Mouse (Mus musculus): ENCODE measurements around the gene Saa1. TPM values are rescaled to one million over a fixed set of nuclear protein-coding genes. Genes with fewer than 3 reads are reported as not detected.
A peak's percentile ranks its signal among the peaks of the same experiment; 100 is the strongest.
"Not testable (repeated sequence)": the region's sequence is repeated elsewhere in the genome, so short reads cannot be mapped to it uniquely, and the experiment has no call there.

Saa1 gene
- polyA plus RNA-seq, 1 experiment = not detected

DNA sequence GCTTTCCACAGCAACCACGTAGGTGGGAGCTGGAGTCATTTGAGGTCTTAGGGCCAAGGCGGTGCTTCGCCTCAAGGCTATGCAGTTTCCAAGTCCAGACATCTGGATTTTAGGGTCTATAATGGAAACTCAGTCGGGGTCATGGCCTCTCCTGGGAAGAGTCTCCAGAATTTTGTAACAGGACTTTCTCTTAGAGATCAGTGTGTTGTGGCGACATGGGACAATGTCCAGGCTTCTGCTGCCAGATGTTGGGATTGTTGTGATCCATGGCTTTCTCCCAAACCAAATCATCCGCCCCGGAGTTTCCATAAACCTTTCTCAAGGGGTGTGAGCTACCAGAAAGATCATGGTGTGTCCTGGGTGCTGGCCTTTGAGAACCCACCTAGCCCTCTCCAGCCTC lies 3.6 kb upstream of the Saa1 start:
- Histone ChIP-seq H3K36me3 (ENCODE audit: control insufficient read depth, insufficient read depth) (no peaks in the 10 kb centered on the region), H3ac (ENCODE audit: control insufficient read depth, insufficient read length) (no peak overlapping the region), H3K27me3 (ENCODE audit: control insufficient read depth, insufficient read depth, insufficient read length) (no peaks in the 10 kb centered on the region), H3K79me2 (ENCODE audit: control insufficient read depth, insufficient read depth) (no peaks in the 10 kb centered on the region), H3K4me3 (no peak overlapping the region), H3K4me2 (ENCODE audit: low read depth) (no peak overlapping the region)
- no peak for TF ChIP-seq TCF3 (IDR thresholded peaks at IDR 0.05; ENCODE audit: insufficient read length, low read depth)

DNA sequence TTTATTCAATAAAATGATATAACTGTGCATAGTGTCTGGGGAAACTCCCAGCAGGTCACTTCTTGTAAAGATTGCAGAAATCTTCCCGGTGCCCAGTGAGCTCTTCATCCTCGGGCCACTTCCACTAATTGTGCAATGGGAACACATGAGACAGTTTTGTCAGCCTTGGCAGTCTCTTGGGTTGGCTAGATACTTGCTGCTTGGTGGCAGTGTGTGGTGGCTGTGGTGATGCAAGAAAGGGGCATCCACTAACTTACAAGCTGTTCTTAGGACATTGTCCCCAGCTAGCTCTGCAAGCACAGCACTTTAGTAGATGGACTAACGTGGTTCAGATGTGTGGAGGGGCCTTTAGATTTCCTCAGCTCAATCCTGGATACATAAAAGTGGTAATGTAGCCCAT lies 3.0 kb upstream of the Saa1 start:
- H3K4me3 ChIP-seq = no peak overlapping the region
- H3K79me2 ChIP-seq (ENCODE audit: control insufficient read depth, insufficient read depth) = no peaks in the 10 kb centered on the region
- TF ChIP-seq POLR2AphosphoS2 (IDR thresholded peaks at IDR 0.05; ENCODE audit: insufficient read length, low read depth) = no peak
- no peak for TF ChIP-seq REST (IDR thresholded peaks at IDR 0.05; ENCODE audit: insufficient read depth, insufficient read length)
- TF ChIP-seq E2F4 (IDR thresholded peaks at IDR 0.05; ENCODE audit: insufficient read depth) = no peak
- no peak for TF ChIP-seq MAX (IDR thresholded peaks at IDR 0.05; ENCODE audit: low read depth)
- TF ChIP-seq USF1 (IDR thresholded peaks at IDR 0.05; ENCODE audit: low read depth) = no peak
- no peak for TF ChIP-seq TCF3 (IDR thresholded peaks at IDR 0.05; ENCODE audit: insufficient read length, low read depth)
- no peak for TF ChIP-seq POLR2A (IDR thresholded peaks at IDR 0.05; ENCODE audit: insufficient read length, low read depth)
- no peaks in the 10 kb centered on the region for H3K27me3 ChIP-seq (ENCODE audit: control insufficient read depth, insufficient read depth, insufficient read length)
- no peaks in the 10 kb centered on the region for H3K36me3 ChIP-seq (ENCODE audit: control insufficient read depth, insufficient read depth)
- no peak overlapping the region for H3K4me2 ChIP-seq (ENCODE audit: low read depth)
- no peak overlapping the region for H3ac ChIP-seq (ENCODE audit: control insufficient read depth, insufficient read length)

DNA sequence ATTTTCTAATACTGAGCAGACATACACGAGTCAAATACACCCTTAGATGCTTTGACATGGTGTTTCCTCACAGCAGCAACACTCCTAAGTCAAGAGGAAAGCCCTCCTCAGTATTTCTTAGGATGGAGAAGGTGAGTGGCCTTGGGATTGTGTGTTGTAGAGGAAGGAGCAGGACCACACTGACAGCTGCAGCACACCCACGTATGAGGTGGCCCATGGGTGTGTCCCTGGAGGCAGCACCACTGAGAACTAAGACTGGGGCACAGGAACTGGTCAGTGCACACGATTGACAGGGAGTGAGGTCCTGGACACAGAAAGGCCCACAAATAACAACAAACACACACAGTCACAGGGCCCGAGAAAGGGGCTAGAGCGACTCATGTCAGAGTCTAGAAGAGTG lies 2.7 kb downstream of the Saa1 start:
- not testable (repeated sequence) for H3ac ChIP-seq (ENCODE audit: control insufficient read depth, insufficient read length); H3K27me3 ChIP-seq (ENCODE audit: control insufficient read depth, insufficient read depth, insufficient read length); H3K36me3 ChIP-seq (ENCODE audit: control insufficient read depth, insufficient read depth); H3K4me2 ChIP-seq (ENCODE audit: low read depth); H3K79me2 ChIP-seq (ENCODE audit: control insufficient read depth, insufficient read depth); H3K4me3 ChIP-seq
- TF ChIP-seq MYOG (IDR thresholded peaks at IDR 0.05; ENCODE audit: control insufficient read depth in 1 of 3, insufficient read depth in 1 of 3, insufficient read length in 2 of 3, low read depth in 2 of 3) (peak in 1 of 3 experiments; percentile 66), MYOD1 (IDR thresholded peaks at IDR 0.05; ENCODE audit: control insufficient read depth in 1 of 3, insufficient read length in 2 of 3, low read depth in 2 of 3) (peak in 2 of 3 experiments; percentile 41 to 78)

DNA sequence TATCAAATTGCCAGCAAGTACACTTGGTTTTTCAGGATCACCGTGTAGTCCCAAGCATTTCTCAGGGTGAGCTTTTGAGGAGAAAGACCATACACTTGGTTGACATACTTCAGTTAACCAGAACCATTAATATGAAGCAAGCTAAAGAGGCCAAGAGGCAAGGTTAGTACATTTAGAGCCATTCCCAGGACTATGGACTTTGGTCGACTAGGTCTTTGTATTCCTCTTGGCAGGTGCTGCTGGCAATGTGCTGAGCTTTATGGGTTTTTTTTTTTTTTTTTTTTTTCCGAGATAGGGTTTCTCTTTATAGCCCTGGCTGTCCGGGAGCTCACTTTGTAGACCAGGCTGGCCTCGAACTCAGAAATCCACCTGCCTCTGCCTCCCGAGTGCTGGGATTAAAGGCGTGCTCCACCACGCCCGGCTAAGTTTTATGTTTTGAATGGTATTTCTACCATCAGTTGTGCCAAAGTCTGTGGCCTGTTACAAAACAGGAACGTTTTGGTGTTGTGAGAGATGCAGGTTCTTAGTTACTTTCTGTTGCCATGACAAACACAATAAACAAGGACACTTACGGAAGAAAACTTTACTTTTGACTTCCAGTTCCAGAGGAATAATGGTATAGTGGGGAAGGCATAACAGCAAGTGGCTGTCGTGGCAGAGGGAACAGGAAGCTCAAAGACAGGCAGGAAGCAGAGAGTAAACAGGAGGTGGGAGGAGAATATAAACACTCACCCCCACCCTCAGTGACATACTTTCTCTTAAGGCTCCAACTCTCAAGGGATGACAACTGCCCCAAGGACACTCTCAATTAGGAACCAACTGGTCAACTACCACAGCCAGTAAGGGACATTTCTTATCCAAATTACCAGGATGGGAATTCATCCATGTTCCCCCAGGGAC lies 4.0 kb downstream of the Saa1 start:
- no peak overlapping the region for H3K4me2 ChIP-seq (ENCODE audit: low read depth)

DNA sequence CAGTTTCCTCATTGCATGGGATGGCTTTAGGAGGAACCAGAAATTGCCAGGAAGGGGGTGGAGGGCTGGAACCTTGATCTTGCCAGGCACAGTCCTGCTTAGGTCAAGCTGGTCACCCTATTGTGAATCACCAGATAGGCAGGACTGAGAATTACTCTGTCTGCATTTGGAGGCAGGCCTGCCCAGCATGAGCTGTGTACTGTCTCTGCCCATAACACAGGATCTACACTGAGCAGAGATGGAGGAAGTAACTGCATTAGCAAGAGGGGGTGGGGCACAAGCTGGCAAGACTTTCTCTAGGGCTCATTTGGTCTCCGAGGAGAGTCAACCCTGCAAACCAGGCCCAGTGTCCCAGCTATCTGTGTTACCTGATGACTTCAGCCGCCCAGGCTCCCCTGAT lies 7.8 kb downstream of the Saa1 start:
- no peak for TF ChIP-seq REST (IDR thresholded peaks at IDR 0.05; ENCODE audit: insufficient read depth, insufficient read length)
- TF ChIP-seq USF1 (IDR thresholded peaks at IDR 0.05; ENCODE audit: low read depth) = no peak
- no peak for TF ChIP-seq POLR2A (IDR thresholded peaks at IDR 0.05; ENCODE audit: insufficient read length, low read depth)
- no peak for TF ChIP-seq CEBPB (IDR thresholded peaks at IDR 0.05; ENCODE audit: insufficient read depth, poor library complexity, severe bottlenecking)
- TF ChIP-seq SRF (IDR thresholded peaks at IDR 0.05; ENCODE audit: control insufficient read depth, insufficient read length, low read depth) = no peak
- no peak for TF ChIP-seq POLR2AphosphoS2 (IDR thresholded peaks at IDR 0.05; ENCODE audit: insufficient read length, low read depth)
- no peak for TF ChIP-seq MYOG (IDR thresholded peaks at IDR 0.05; ENCODE audit: control insufficient read depth in 1 of 3, insufficient read depth in 1 of 3, insufficient read length in 2 of 3, low read depth in 2 of 3)
- no peak for TF ChIP-seq MYOD1 (IDR thresholded peaks at IDR 0.05; ENCODE audit: control insufficient read depth in 1 of 3, insufficient read length in 2 of 3, low read depth in 2 of 3)
- TF ChIP-seq MAX (IDR thresholded peaks at IDR 0.05; ENCODE audit: low read depth) = no peak
- no peak for TF ChIP-seq TCF12 (IDR thresholded peaks at IDR 0.05; ENCODE audit: insufficient read depth, poor library complexity, severe bottlenecking)
- no peak for TF ChIP-seq E2F4 (IDR thresholded peaks at IDR 0.05; ENCODE audit: insufficient read depth)
- no peak for TF ChIP-seq TCF3 (IDR thresholded peaks at IDR 0.05; ENCODE audit: insufficient read length, low read depth)
- no peak overlapping the region for H3ac ChIP-seq (ENCODE audit: control insufficient read depth, insufficient read length)

More for the DNA sequence above, 4.0 kb downstream of the Saa1 start:
- Histone ChIP-seq H3ac (ENCODE audit: control insufficient read depth, insufficient read length) (no peak overlapping the region), H3K36me3 (ENCODE audit: control insufficient read depth, insufficient read depth) (no peaks in the 10 kb centered on the region), H3K27me3 (ENCODE audit: control insufficient read depth, insufficient read depth, insufficient read length) (no peaks in the 10 kb centered on the region), H3K79me2 (ENCODE audit: control insufficient read depth, insufficient read depth) (no peaks in the 10 kb centered on the region), H3K4me3 (no peak overlapping the region)
- TF ChIP-seq TCF12 (IDR thresholded peaks at IDR 0.05; ENCODE audit: insufficient read depth, poor library complexity, severe bottlenecking) (no peak), SRF (IDR thresholded peaks at IDR 0.05; ENCODE audit: control insufficient read depth, insufficient read length, low read depth) (no peak), POLR2AphosphoS2 (IDR thresholded peaks at IDR 0.05; ENCODE audit: insufficient read length, low read depth) (no peak), CEBPB (IDR thresholded peaks at IDR 0.05; ENCODE audit: insufficient read depth, poor library complexity, severe bottlenecking) (no peak), MYOD1 (IDR thresholded peaks at IDR 0.05; ENCODE audit: control insufficient read depth in 1 of 3, insufficient read length in 2 of 3, low read depth in 2 of 3) (no peak), REST (IDR thresholded peaks at IDR 0.05; ENCODE audit: insufficient read depth, insufficient read length) (no peak), MYOG (IDR thresholded peaks at IDR 0.05; ENCODE audit: control insufficient read depth in 1 of 3, insufficient read depth in 1 of 3, insufficient read length in 2 of 3, low read depth in 2 of 3) (no peak), POLR2A (IDR thresholded peaks at IDR 0.05; ENCODE audit: insufficient read length, low read depth) (no peak), TCF3 (IDR thresholded peaks at IDR 0.05; ENCODE audit: insufficient read length, low read depth) (no peak), MAX (IDR thresholded peaks at IDR 0.05; ENCODE audit: low read depth) (no peak), E2F4 (IDR thresholded peaks at IDR 0.05; ENCODE audit: insufficient read depth) (no peak), USF1 (IDR thresholded peaks at IDR 0.05; ENCODE audit: low read depth) (no peak)

More for the DNA sequence above, 7.8 kb downstream of the Saa1 start:
- Histone ChIP-seq H3K27me3 (ENCODE audit: control insufficient read depth, insufficient read depth, insufficient read length) (no peaks in the 10 kb centered on the region), H3K36me3 (ENCODE audit: control insufficient read depth, insufficient read depth) (no peaks in the 10 kb centered on the region), H3K4me3 (no peak overlapping the region), H3K4me2 (ENCODE audit: low read depth) (no peak overlapping the region), H3K79me2 (ENCODE audit: control insufficient read depth, insufficient read depth) (no peaks in the 10 kb centered on the region)
